Mouse (Mus musculus): ENCODE measurements at regions not wholly inside any gene's neighbourhood (a gene's known extent, or its start where the extent isn't known, plus 50 kb on each side); places are given as distances from the start of the nearest gene placed in this dataset.

GRCm38 (mm10) chr17:9882639-9883226, 213.2 kb upstream of the Pabpc6 start:
- TF ChIP-seq CTCF (IDR thresholded peaks at IDR 0.05; ENCODE audit: borderline replicate concordance, extremely low read depth, insufficient read depth, insufficient read length) = no peak
- TF ChIP-seq POLR2A (IDR thresholded peaks at IDR 0.05; ENCODE audit: borderline replicate concordance, extremely low read depth, insufficient read depth, insufficient read length, poor library complexity, severe bottlenecking) = no peak
